Mouse (Mus musculus) gastrocnemius, postnatal 10 days (tissue): ENCODE measurements around the gene Gm20388. TPM values are rescaled to one million over a fixed set of nuclear protein-coding genes. Genes with fewer than 3 reads are reported as not detected.
A peak's percentile ranks its signal among the peaks of the same experiment; 100 is the strongest.

Experiments
- DNase-seq: peaks from one replicate; pipeline ENCODE4 v3.0.0; 2021; ENCODE audit warnings: mixed read lengths
- total RNA-seq, 2 experiments: library from RNA; stranded (reverse); gene quantifications; 2 replicates each; pipeline ENCODE4 v1.2.3; 2021

The Gm20388 gene
- total RNA-seq, 2 experiments from 2014 or later: 2.9 to 6.0 TPM

DNA sequence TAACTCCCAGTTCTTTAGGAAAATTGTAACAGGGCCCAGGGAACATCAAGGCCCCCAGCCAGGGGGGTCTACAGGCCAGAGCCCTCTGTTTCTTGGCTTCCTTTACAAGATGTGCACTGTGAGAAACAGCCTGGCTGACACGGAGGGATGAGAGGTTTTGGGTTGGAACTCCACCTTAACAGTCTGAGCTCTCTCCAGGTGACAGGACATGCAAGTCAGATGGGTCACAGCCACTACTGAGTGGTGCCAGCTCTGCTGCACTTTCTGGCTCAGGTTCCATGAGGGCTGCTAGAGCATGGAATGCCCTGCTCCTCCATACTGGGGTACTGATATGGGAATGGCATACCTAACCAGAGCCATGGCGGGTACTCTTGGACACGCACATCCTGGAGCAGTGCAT lies 180.4 kb downstream of the Gm20388 start:
- no peak for DNase-seq

DNA sequence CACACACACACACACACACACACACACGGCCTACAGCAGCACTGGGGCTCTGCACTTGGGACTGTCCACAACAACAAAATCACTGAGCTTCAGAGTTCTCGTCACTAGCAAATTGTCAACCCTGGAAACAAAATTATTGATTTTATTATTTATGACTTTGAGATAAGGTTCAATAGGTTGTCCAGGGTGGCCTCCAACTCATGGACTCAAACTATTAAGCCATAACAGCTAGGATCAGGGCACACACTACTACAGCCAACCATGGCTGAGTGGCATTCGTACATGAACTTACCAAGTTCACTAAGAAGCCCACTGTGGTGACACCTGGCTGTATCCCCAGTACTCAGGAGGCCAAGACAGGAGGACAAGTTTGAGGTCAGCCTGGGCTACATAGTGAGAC lies 182.5 kb downstream of the Gm20388 start:
- DNase-seq: no peak

DNA sequence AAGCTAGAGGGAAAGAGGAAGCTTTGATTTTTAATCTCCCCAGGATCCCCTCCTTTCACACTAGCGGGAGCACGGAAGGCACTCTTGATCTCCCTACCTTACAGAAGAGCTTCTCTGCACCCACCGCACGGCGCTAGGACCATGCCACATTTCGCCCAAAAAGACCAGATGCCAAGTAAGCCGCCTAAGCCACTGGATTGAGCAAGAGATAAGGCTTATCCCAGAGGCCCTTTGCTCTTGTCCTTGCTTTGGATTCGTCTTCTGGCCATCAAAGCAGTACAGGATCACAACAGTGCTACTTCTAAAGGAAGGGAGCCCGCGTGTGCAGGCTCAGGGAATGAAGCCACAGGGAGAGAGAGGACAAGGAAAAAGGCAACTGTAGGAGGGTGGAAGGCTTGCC lies 184.2 kb downstream of the Gm20388 start:
- no peak for DNase-seq

DNA sequence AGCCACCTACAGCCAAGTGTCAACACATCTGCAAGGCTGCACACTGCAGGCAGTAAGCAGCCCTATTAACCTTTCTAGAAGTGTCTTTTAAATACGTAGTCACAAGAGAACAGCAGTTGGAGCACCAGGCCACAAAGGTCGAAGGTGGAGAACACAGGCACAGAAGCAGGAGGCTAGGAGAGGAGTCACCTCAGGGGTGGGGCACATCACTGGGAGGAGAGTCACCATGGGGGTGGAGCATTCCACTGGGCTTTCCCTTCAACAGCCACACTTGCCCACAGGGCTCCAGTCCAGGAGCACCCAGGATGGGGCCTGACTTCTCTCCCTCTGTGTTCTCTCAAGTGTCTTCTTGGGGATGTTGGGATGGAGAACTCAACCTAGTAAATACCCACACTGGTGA lies 185.8 kb downstream of the Gm20388 start:
- no peak for DNase-seq

DNA sequence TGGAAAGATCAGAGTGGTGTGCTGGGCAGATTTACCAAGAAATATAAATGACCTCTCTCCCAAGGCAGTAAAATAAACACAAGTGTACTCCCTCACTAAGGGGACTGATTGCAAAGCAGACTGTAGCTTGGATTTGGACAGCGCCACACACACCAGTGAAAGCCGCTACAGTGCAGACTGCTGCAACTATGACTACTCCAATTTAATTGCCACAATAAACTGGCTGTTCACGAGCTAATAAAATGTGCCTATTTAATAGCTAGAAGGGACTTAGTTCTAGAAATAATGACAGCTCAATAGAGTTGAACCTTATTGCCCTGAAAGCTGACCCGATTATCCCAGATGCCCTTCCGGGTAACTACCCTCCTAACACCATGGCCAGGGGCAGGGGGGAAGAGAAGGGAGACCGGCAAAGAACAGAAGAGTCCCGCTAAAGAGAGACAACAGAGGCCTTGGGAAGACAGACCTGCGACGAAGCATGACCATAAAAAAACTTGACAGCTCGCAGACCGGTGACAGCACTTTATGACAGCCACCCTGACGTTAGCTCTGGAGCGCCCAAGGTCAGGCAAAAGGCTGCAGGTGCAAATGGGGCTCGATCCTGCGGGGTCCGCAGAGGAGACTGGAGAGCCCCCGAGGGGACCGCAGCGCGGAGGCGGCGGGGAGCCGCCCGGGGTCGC lies 189.9 kb downstream of the Gm20388 start:
- DNase-seq: no peak

DNA sequence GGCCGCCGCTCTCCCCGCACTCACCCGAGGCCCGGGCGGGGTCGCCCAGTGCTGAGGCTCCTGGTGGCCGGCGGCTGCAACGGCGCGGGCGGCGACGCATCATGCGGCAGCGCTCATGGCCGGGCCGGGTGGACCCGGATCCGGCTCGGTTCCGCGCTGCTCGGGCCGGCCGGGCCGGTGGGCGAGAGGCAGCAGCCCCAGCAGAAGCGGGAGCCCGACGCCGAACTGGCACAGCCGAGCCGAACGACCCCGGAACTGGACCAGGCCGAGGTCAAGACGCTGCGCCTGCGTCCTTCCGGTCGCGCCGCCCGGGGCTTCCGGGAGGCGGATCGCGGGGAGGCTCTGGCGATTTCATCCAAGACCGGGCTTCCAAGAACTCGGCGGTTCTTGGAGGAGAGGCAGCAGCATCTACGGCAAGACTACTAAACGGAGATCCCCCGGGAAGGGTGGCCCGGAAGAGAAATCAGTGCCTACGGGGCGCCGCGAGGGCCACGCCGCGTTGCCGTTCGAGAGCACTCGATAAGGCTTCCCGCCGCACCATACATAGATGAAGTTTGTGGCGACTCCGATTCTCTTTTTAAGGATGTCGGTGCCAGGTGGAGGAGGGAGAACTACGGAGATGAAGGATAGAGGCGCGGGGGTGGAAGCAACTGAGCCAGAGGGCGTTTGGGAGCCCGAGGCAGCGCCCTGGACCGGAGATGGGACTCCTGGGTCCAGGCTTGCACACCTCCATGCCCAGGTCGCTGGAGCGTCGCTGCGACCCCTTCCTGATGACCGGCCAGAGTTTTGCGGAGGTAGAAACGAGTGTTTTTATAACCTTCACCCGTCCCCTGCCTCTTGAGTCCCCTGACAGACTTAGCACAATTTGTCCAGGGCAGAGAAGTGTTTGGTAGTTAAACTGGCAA lies 190.7 kb downstream of the Gm20388 start, which contains the start of gene Zdhhc7:
Gene Zdhhc7, minus strand, starts transcription at position 415 of the 905 bp plus-strand sequence.
- DNase-seq: peak; percentile 82

DNA sequence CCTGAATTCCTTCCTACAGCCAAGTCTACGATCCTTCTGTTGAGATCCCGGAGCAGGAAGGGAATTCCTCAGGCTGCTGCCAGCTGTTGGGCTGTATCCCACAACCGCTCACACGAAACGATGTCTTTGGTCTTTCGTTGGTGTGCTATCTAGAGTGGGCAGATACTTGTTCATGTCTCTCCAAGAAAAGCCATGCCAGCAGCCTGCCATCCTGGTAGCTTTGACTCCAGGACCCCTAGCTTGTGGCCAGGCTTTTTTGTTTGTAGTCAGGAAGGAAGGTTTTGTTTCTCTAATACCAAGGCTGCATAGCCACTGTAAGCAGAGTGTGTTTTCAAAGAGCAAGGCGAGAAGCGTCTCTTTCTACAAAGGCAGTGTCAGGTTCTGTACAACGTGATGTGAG lies 193.3 kb downstream of the Gm20388 start:
- DNase-seq: no peak

DNA sequence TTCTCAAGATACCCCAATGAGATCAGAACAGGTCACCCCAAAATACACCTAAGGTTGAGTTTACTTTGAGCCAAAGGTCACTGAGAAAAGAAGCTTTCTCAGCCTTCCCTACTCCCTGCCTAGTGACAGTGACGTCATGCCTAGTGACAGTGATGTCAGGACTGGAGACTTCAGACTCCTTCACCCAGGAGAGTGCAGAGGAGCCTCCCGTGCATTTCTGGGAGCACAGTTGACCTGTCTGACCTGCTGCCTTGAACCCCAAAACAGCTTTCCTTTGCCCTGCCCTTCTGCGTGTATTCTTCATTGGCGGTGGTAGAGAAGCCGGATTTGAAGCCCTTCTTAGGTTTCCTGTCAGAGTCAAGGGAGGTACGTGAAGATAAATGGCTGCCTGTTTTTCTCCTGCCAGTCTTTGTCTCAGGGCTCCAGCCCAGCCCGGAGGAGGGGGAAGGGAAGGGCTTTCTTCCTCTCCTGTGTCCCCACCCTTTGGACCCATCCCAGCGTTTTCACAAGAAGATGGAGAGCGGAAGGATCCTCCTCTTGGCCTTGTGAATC lies 194.2 kb downstream of the Gm20388 start:
- peak; percentile 41 for DNase-seq

DNA sequence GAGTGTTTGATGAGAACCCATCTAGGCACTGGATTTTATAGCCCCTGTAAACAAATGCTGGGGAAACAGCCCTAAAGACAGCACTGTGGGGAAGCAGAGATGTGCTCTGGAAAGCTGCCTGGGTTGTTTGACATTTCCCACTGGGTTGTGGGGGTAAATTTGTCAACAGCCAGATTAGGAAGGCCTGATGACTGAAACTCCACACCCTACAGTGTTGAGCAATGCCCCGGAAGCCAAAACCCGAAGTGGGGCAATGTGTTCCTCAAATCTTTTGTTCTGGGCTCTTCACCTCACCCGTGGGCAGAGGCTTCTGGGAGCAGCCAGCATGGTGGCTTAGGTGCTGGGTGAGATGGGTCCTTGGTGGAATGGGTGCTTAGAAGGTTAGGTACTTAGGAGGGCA lies 198.5 kb downstream of the Gm20388 start:
- DNase-seq: no peak

DNA sequence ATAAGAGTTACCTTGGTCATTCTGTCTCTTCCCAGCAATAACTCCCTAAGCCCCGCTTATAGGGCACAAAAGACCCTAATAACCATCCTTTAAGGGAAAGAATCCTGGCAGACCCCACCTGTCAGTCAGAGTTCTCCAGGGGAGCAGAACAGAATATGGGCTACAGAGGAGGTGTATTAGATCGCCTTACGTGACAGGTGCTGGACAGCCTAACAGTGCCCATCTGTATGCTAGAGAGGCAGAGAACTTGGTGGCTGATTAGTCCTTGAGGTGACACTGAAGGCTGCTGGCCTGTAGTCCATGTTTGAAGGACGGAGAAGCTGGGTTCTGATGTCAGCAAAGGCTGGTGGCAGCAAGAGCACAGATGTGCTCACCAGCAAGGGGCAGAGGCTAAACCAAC lies 200.3 kb downstream of the Gm20388 start:
- no peak for DNase-seq

DNA sequence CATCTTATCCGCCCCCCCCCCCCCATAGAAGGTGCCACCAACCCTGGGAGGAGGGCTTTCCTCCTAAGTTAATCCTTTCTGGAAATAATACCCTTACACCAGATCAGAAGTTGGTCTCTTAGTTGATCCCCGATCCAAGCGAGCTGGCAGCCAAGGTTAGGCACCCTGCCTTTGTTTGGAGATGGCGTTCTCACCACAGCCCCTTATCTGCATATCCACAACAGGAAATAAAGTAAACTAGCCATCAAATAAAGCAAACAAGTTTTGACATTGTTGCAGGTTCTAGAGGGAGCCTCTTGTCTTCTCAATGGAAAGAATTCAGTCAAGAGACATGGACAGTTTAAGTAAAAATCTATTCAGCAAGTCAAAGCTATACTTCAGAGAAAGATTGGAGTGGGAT lies 200.7 kb downstream of the Gm20388 start:
- no peak for DNase-seq

DNA sequence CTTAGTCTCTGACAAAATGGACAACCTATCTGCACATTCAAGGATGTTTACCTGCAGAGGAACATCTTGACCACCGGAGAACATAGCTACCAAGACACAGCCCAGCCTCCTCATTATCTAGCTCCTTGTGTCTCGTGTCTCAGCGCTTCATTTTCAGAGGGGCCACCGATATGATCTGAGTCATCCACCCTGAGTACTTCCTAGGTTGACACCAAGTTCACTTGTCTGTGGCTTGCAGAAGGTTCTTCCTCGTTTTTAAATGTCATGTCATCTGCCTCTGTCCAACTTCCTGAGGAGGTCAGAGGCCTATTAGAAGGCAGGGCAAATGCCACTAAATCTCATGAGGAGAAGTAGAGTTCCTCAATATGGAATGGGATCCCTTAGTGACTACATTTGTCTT lies 201.9 kb downstream of the Gm20388 start:
- DNase-seq: no peak

DNA sequence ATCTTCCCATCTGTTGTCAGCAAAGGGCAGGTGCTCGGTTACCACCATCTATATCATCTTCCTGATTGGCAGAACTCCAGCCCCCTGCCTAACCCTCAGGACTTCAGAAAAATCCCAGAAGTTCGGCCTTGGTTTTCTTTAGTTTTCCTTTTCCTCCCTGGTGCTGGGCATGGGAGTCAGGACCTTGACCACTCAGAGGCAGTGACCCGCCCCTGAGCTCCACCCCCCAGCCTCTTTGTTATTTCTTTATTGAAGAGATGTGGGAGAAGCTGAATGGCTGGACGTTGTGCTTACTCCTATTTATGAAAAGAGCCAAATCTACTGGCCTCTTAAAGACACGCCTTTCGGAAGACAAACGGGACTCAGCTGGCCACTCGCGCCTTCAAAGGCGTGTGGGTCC lies 202.7 kb downstream of the Gm20388 start:
- DNase-seq: peak; percentile 46

DNA sequence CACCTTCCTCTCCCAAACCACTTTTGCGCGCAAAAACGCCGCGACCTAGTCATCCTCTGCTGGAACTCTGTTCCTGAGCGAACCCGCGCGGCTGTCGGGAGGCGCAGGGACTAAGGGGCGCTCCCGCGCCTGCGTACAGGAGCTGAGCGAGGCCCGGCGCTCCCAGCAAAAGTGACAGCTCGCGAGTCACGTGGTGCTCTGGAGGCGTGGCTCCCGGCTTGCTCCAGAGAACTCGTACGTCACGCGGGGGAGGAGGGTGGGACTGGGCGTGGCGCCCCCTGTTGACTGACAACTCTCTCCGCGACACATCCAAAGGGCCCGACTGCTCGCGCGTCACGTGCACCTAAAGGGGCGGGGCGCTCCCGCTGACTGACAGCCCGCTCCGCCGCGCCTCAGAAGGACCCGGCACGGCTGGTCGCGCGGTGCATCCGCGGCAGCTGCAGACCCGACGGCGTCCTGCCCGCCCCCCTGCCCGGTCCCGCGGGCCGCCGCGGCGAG lies 203.2 kb downstream of the Gm20388 start, which contains the start of gene 6430548M08Rik:
Gene 6430548M08Rik, plus strand, starts transcription at position 395 of the 498 bp plus-strand sequence.
- DNase-seq: peak; percentile 100

DNA sequence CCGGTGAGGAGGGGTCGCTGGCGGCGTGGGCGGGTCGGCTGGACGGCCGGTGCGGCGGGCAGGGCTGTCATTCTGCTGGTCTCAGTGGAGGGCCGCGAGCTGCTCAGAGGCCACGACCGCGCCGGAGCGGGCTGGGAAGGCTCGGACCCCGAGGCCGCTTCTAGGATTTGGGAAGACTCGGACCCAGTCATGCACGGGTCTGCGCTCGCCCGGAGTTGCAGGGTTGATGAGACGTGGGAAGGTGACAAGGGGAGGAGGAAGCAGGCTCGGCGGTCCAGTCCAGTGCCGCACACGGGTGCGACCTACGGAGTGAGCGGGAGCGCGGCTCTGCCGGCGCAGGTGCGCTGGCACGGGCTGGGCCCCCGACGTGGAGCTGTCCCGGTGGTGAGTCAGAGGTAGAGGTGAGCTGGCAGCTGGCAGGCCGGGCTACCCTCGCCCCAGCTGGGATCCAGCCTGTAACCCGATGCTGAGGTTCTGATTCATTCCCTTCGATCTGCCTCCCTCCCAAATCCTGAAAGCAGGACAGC lies 203.7 kb downstream of the Gm20388 start:
- DNase-seq: no peak

DNA sequence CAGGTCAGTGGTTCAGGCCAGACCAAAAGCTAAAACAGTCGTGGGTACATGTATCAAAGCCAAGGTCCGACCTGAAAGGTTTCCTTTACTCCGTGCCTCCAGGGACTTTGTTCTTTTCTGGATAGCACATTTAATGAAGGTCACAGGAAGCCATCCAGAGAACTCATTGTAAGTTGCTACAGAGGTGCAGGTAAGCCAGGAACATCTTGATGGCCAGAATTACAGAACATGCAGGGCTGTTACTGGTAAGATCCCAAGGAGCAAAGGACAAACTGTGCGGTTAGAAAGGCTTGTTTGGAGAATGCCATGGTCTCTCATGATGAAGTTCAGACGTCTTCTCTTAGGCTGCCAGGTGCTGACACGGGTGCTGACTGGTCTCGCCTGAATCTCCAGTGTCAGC lies 206.0 kb downstream of the Gm20388 start:
- DNase-seq: no peak

DNA sequence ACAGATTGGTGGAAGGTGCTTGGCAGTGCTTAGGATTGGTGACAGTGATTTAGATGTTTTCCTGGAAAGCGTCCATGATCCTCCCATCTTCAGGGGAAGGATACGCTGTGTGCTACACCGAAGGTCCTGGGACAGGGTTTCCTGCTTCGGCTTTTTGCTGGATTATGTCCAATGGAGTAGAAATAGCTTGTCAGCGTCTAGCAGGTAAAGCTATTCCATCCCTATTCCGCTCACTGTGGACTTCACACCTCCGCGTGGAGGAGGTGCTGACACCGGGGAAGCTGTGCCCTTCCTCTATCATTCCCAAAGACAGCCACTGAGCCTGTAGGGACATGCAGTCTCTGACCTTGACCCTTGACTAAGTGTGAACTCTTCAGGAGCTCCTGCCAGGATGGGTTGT lies 207.5 kb downstream of the Gm20388 start:
- DNase-seq: no peak

DNA sequence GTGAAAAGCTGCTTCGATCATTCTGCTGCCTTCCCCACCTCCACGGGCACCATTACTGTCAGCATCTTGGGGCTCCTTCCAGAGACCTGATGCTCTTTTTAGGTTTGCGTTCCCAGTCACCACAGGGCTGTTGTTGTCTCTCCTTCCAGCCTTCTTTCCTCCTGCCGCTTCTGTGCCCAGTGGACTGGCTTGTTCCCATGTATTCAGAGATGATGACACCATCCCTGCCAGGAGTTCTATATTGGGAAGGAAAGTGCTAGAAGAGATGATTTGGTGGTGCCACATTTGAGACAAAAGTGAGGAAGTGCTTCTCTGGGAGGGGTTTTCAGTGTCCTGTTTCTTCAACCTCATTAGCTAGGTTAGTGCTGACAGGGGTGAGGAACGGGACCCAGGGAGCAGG lies 208.2 kb downstream of the Gm20388 start:
- no peak for DNase-seq

DNA sequence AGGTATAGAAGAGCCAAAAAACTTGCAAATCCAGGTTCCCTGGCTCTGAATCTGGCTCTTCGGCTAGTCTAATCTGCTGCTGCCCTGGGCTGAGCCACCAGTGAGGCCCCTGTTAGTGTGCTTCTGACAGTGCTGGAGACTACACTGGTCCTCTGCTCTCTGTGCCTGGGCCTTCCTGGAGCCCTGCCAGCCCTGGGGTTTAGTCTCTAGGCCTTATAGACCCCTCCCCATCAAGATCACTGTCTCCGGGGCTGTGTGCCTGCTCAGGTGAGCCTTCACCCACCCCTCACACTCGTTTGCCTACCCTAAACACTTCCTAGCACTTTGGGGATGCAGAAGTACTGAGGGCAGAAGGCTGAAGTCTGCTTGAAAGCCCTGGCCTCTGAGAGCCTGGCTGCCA lies 208.8 kb downstream of the Gm20388 start:
- DNase-seq: no peak

DNA sequence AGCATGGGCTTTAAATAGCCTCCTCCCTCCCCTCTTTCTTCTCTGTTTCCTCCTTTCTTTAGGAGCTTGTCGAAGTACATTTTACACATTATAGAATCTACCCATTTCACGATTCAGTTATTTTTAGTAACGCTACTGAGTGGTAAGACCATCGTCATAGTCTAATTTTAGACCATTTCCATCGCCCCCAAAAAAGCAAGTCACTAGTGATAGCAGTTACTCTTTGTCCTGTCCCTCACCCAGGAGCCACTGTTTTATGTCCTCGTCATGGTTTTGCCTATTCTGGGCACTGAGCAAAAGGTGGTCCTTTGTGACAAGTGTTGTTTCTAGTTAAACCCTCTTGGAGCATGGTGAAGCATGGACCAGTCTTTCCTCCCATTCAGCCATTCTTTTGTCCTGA lies 209.3 kb downstream of the Gm20388 start:
- no peak for DNase-seq

DNA sequence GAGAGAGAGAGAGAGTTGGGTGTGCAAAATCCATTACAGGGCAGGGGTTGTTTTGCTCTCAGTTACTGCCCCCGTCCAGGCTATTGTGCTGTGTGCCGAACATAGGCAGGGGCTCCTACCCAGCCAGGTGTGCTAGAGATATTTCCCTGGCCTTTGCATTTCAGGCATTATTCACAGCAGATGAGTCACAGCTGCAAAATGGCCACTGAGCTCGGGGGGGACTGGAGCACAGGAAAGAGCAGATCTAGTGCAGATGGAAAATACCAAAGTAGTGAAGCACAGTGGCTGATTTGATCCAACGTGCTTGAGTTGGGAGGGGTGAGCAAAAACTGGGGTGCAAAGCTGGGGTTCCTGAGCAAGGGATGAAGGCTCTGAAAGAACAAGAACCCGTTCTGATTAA lies 210.3 kb downstream of the Gm20388 start:
- DNase-seq: no peak

DNA sequence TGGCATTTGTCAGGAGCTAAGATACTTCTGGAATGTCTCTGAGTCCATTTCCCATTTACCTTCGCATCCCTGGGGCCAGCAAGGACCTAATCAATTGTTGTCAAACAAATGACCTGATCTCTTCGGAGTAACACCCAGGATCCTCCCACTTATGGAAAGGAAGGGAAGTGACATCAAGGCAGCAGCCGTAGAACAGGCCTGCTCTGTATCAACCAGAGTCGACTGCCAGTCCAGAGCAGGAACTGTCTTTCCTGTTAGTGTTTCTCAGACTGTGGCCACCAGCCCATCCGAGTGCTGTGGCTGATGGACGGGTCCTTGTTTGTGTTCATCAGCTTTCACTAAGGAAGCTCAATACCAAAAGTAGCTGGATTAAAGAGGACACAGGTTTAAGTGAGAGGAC lies 213.6 kb downstream of the Gm20388 start:
- DNase-seq: no peak
